Mouse (Mus musculus): ENCODE data around the gene AU022751. TPM values are rescaled to one million over a fixed set of nuclear protein-coding genes. Genes with fewer than 3 reads are reported as not detected.

AU022751 gene
- total RNA-seq (2022), result 1 to 10 TPM in 2 of 4 experiments, under 1 TPM in 2; 0.27 to 1.5 (median 1.0) TPM

DNA sequence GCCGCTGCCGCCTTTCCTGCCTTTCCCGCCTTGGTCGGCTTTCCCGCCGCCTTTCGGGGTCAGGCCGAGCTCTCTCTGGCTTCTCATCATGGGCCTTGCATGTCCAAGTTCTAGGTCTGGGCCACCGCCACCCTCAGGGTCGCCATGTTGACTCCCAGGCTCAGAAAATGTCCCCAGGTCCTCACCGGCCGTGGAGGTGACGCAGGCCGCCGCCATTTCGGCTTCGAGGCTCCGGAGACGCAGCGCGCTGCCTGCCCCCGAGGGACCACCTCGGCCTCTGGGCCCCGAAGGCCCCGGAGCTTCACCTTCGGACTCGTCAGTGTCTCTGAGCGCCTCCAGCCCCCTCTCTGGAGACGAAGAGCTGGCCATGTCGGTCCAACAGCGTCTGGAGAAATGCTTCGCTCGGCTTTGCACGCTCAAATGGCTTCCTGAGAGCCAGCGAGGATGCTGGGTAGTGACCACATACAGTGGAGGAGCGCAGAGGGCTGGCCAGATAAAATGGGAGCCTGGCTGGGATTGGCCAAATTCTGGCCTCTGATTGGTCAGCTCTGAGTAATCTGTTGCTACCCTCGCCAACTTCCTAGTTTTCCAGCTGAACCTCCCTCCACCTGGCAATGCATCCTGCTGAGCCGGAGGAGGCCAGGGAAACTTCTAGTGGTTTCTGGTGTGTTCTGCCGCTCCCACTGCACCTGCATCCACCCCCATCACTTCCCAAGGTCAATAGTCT lies at the start of gene AU022751:
AU022751 (minus strand) TSS at position 466 of the 727 bp plus-strand sequence.
- no peak for DNase-seq (ENCODE audit: low spot score in 2 of 2)

DNA sequence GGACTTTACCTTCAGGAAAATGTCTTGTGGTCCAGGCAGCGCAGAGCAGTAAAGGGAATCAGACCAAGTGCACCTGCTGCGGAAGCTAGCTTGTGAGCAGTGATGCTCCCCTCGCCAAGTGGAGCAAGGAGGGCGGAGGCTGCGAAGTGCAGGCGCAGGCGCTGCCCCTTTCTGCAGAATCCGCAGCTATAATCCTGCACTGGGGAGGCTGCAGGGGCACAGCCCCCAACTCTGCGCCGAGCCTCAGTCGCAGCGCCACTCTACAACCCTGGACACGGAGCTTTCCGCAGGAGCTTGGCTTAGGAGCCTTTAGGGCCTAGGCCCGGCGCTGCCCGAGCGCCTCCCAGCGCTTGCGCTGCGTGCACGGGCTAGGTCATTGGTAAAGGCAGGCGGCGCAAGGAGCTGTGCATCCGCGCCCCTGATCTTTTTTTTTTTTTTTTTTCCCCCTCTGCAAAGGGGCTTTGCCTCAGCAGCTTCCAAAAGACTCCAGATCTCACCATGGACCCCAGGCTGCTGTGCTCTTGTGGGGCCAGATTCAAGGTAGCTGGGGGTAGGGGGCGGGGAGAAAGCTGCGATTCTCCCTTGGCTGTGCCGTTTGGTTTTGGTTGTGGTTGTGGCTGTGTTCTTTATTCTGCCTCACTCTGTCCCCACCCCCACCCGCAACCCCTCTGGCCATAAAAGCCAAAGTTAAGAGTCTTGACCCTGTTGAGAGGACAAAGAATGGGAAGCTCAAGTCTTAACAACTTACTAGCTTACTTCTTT lies 9.0 kb upstream of the AU022751 start:
- DNase-seq (ENCODE audit: low spot score in 2 of 2), result peak in 1 of 2 experiments; percentile 36

DNA sequence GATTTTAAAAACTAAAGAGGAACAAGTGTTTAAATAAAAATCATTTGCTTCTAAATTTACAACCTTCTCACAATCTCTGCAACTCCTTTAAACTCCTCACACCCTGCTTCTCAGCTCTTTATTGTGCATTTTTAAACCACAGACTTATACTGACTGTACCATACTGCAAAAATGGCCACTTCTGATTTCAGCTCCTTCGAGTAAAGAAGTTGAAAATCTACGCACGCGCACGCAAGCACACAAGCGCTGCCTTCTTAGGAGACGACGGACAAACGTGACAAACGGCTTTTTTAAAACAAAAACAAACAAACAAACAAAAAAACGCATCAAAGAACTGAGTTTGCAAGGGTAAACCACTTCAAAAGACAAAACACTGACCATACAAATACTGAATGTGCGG lies 8.3 kb upstream of the AU022751 start:
- no peak for DNase-seq (ENCODE audit: low spot score in 2 of 2)

DNA sequence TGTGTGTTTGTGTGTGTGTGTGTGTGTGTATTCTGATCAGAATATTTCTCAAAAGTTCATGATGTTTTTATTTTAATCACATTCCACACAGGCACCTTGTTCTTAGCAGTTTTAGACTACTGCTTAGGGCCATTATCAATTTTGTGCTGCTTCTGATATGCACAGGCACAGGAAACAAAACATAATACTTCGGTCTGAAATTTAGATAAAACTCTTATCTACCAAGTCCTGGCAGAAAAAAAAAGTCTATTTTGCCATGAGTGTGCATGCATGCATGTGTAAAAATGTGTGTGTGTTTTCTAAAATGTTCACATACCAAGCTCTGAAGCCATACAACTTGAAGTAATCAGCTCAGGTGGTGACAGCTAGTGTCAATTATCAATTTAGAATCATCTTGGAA lies 21.7 kb downstream of the AU022751 start:
- DNase-seq (ENCODE audit: low spot score in 2 of 2), result no peak

DNA sequence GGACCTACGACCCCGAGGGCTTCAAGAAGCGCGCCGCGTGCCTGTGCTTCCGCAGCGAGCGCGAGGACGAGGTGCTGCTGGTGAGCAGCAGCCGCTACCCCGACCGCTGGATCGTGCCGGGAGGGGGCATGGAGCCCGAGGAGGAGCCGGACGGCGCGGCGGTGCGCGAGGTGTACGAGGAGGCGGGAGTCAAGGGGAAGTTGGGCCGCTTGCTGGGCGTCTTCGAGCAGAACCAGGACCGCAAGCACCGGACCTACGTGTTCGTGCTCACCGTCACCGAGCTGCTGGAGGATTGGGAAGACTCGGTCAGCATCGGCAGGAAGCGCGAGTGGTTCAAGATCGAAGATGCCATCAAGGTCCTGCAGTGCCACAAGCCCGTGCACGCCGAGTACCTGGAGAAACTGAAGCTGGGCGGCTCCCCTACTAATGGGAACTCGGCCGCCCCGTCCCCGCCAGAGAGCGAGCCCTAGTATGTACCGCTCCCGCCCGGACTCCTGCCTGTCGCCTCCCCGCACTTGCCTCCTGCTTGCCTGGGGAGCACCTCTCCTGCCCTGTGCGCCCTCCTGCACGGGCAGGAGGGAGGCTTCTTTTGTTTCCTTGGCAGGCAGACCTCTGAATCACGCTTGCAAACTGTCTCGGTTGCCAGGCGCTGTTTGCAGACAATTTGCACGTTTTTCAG lies 35.1 kb downstream of the AU022751 start:
- peak in 1 of 2 experiments; percentile 4 for DNase-seq (ENCODE audit: low spot score in 2 of 2)

- DNase-seq (ENCODE audit: low spot score in 2 of 2), result peak in 1 of 2 experiments; percentile 3
Observed at GRCm38 (mm10) chrX:6047066-6047935, 35.9 kb downstream of the AU022751 start, which contains the start of gene Nudt11. TSS of gene Nudt11 (plus strand) at chrX:6047453.

Small RNA genes within 50 kb of the gene (microRNA-seq; reads per million reads assigned to microRNA genes)
- gene Gm27360, result 0 reads per million in 2 experiments

Other genes with a start within 250 kb of the AU022751 start
- gene Nudt11, start 36.0 kb downstream of the AU022751 start, total RNA-seq (2022), result 10 to 100 TPM; 23.1 to 28.2 (median 24.5) TPM
- 10 to 100 TPM; 23.7 to 28.0 (median 26.2) TPM for gene Nudt10, start 89.6 kb upstream of the AU022751 start, total RNA-seq (2022)
- gene Bmp15, start 237.3 kb upstream of the AU022751 start, total RNA-seq (2022), result under 1 TPM; 0.11 to 0.33 (median 0.15) TPM

All from left cerebral cortex, adult 8-10 months (tissue).